20 mouse cellular contexts compared by ENCODE assay signal in genomic region chr14:101891903-101892448, GRCm38 (mm10).
DNase-seq lines count a peak whose midpoint lies in the region; ATAC-seq and TF ChIP-seq lines count a peak whose summit lies in the region.
"Had no signal": no experiment of that assay in that cellular context is flagged by ENCODE, and none has a peak within 500 bp of the region (broad histone marks: within the 10 kb centered on the region; RNA-seq: fewer than 3 reads in every experiment).

No protein-coding gene starts in this region.

- no peak overlapping the region for H3K4me3 ChIP-seq in heart, embryonic 15.5 days
- no peak overlapping the region for H3K4me3 ChIP-seq in heart, embryonic 10.5 days
- H3K4me3 ChIP-seq in limb, embryonic 12.5 days (replicated peaks) = no peak overlapping the region
- H3K4me3 ChIP-seq in limb, embryonic 10.5 days = no peak overlapping the region
- H3K4me3 ChIP-seq in intestine, postnatal 0 days (ENCODE audit: low read depth, low read length) = no peak overlapping the region
- no peak overlapping the region for H3K4me3 ChIP-seq in forebrain, embryonic 14.5 days (ENCODE audit: low read depth, low read length)
- no peak overlapping the region for H3K4me3 ChIP-seq in liver, postnatal 0 days (ENCODE audit: low read depth, low read length)
- H3K4me3 ChIP-seq: embryonic facial prominence, embryonic 12.5 days; heart, embryonic 13.5 days; liver, embryonic 15.5 days; megakaryocyte, embryonic 14.5 days; neural tube, embryonic 13.5 days had no signal

- H3K4me2 ChIP-seq in heart, embryonic 15.5 days = no peak overlapping the region
- H3K4me2 ChIP-seq in limb, embryonic 12.5 days = no peak overlapping the region
- no peak overlapping the region for H3K4me2 ChIP-seq in intestine, postnatal 0 days (replicated peaks; ENCODE audit: low read depth)
- H3K4me2 ChIP-seq in forebrain, embryonic 14.5 days (ENCODE audit: low read length) = no peak overlapping the region
- H3K4me2 ChIP-seq in liver, postnatal 0 days (ENCODE audit: low read depth, low read length) = no peak overlapping the region
- H3K4me2 ChIP-seq: embryonic facial prominence, embryonic 12.5 days; heart, embryonic 13.5 days; liver, embryonic 15.5 days; neural tube, embryonic 13.5 days had no signal

- no peak for ATAC-seq in heart, embryonic 15.5 days (replicated peaks; ENCODE audit: insufficient number of reproducible peaks, insufficient read depth, low FRiP score, low read depth)
- ATAC-seq in limb, embryonic 12.5 days (ENCODE audit: insufficient number of reproducible peaks, insufficient read depth, low FRiP score, low TSS enrichment, low read depth) = no peak
- ATAC-seq in intestine, postnatal 0 days = peak; percentile 53
- ATAC-seq in forebrain, embryonic 14.5 days = no peak
- ATAC-seq in liver, postnatal 0 days = no peak
- ATAC-seq: forebrain, embryonic 16.5 days had no signal

- TF ChIP-seq CTCF in intestine, postnatal 0 days (IDR thresholded peaks at IDR 0.05; ENCODE audit: low read depth) = no peak
- TF ChIP-seq CTCF in liver, postnatal 0 days (IDR thresholded peaks at IDR 0.05; ENCODE audit: low read depth) = no peak

- peaks cover 27% of the 10 kb centered on the region for H3K4me1 ChIP-seq in heart, embryonic 15.5 days (replicated peaks)
- peaks cover 14% of the 10 kb centered on the region for H3K4me1 ChIP-seq in heart, embryonic 10.5 days
- H3K4me1 ChIP-seq in limb, embryonic 12.5 days (replicated peaks) = peaks cover 5% of the 10 kb centered on the region; the same call in 1 of the 2 replicates
- 0 out of 2 replicates have a peak, but pooled peaks cover 4% of the 10 kb centered on the region for H3K4me1 ChIP-seq in limb, embryonic 10.5 days
- no peaks in the 10 kb centered on the region for H3K4me1 ChIP-seq in intestine, postnatal 0 days (replicated peaks; ENCODE audit: control insufficient read depth, insufficient read depth, low read length)
- no peaks in the 10 kb centered on the region for H3K4me1 ChIP-seq in forebrain, embryonic 14.5 days (ENCODE audit: control insufficient read depth, insufficient read depth, low read length)
- H3K4me1 ChIP-seq in liver, postnatal 0 days (ENCODE audit: insufficient read depth) = no peaks in the 10 kb centered on the region
- H3K4me1 ChIP-seq: liver, embryonic 15.5 days; megakaryocyte, embryonic 14.5 days; neural tube, embryonic 13.5 days had no signal

- no peak overlapping the region for H3K9ac ChIP-seq in heart, embryonic 15.5 days
- no peak overlapping the region for H3K9ac ChIP-seq in limb, embryonic 12.5 days (replicated peaks)
- no peak overlapping the region; the same call in 1 of the 2 replicates for H3K9ac ChIP-seq in intestine, postnatal 0 days (ENCODE audit: low read depth, low read length)
- no peak overlapping the region for H3K9ac ChIP-seq in forebrain, embryonic 14.5 days (ENCODE audit: low read length)
- H3K9ac ChIP-seq in liver, postnatal 0 days (replicated peaks) = no peak overlapping the region
- H3K9ac ChIP-seq: embryonic facial prominence, embryonic 12.5 days; heart, embryonic 13.5 days; liver, embryonic 15.5 days; neural tube, embryonic 13.5 days had no signal

- H3K27ac ChIP-seq in heart, embryonic 15.5 days = peak overlapping the region; percentile 22; the same call in 1 of the 2 replicates
- H3K27ac ChIP-seq in heart, embryonic 10.5 days = no peak overlapping the region
- H3K27ac ChIP-seq in limb, embryonic 12.5 days = peak overlapping the region; percentile 66
- H3K27ac ChIP-seq in limb, embryonic 10.5 days = no peak overlapping the region
- no peak overlapping the region for H3K27ac ChIP-seq in intestine, postnatal 0 days (ENCODE audit: low read depth, low read length)
- no peak overlapping the region for H3K27ac ChIP-seq in forebrain, embryonic 14.5 days (ENCODE audit: low read depth, low read length)
- no peak overlapping the region for H3K27ac ChIP-seq in liver, postnatal 0 days (ENCODE audit: low read depth)
- H3K27ac ChIP-seq: embryonic facial prominence, embryonic 12.5 days; heart, embryonic 13.5 days; liver, embryonic 15.5 days; neural tube, embryonic 13.5 days had no signal

- peaks cover 16% of the 10 kb centered on the region; the same call in 1 of the 2 replicates for H3K36me3 ChIP-seq in heart, embryonic 15.5 days
- peaks cover 41% of the 10 kb centered on the region for H3K36me3 ChIP-seq in heart, embryonic 10.5 days
- H3K36me3 ChIP-seq in limb, embryonic 12.5 days = no peaks in the 10 kb centered on the region
- no peaks in the 10 kb centered on the region for H3K36me3 ChIP-seq in limb, embryonic 10.5 days
- peaks cover 5% of the 10 kb centered on the region; the same call in 1 of the 2 replicates for H3K36me3 ChIP-seq in intestine, postnatal 0 days (ENCODE audit: control insufficient read depth, insufficient read depth)
- no peaks in the 10 kb centered on the region for H3K36me3 ChIP-seq in forebrain, embryonic 14.5 days (ENCODE audit: control insufficient read depth, insufficient read depth, low read length)
- H3K36me3 ChIP-seq in liver, postnatal 0 days (replicated peaks; ENCODE audit: insufficient read depth, low read length) = no peaks in the 10 kb centered on the region
- H3K36me3 ChIP-seq: embryonic facial prominence, embryonic 12.5 days; liver, embryonic 15.5 days; neural tube, embryonic 13.5 days had no signal

- DNase-seq in heart, embryonic 10.5 days (ENCODE audit: low spot score) = no peak
- no peak for DNase-seq in limb, embryonic 10.5 days (ENCODE audit: low spot score)
- DNase-seq in forebrain, embryonic 14.5 days (ENCODE audit: low spot score) = no peak
- DNase-seq in liver, postnatal 0 days = no peak
- DNase-seq: cerebellum, adult 9-11 months; kidney, postnatal 14 days; layer of hippocampus, adult 9-11 months; lung, postnatal 10 days; midbrain, embryonic 14.5 days; right cerebral cortex, adult 18-20 months; thymus, adult 2 months had no signal

- 44% methylated on average over 10 of the region's 10 CpGs for WGBS in heart, embryonic 15.5 days
- 45% methylated on average over 10 of the region's 10 CpGs for WGBS in heart, embryonic 10.5 days
- WGBS in limb, embryonic 12.5 days = 86% methylated on average over 10 of the region's 10 CpGs
- WGBS in limb, embryonic 10.5 days = 84% methylated on average over 10 of the region's 10 CpGs
- 42% methylated on average over 10 of the region's 10 CpGs for WGBS in intestine, postnatal 0 days
- 89% methylated on average over 10 of the region's 10 CpGs for WGBS in forebrain, embryonic 14.5 days
- WGBS in liver, postnatal 0 days (ENCODE audit: insufficient replicate concordance) = 67% methylated on average over 10 of the region's 10 CpGs

- H3K9me3 ChIP-seq in heart, embryonic 15.5 days (replicated peaks) = no peaks in the 10 kb centered on the region
- H3K9me3 ChIP-seq in heart, embryonic 10.5 days = no peaks in the 10 kb centered on the region
- H3K9me3 ChIP-seq in limb, embryonic 12.5 days = no peaks in the 10 kb centered on the region
- H3K9me3 ChIP-seq in limb, embryonic 10.5 days (replicated peaks) = no peaks in the 10 kb centered on the region
- no peaks in the 10 kb centered on the region for H3K9me3 ChIP-seq in intestine, postnatal 0 days (ENCODE audit: control insufficient read depth)
- no peaks in the 10 kb centered on the region for H3K9me3 ChIP-seq in forebrain, embryonic 14.5 days (replicated peaks; ENCODE audit: control insufficient read depth, low read length)
- no peaks in the 10 kb centered on the region for H3K9me3 ChIP-seq in liver, postnatal 0 days (ENCODE audit: low read length)
- H3K9me3 ChIP-seq: embryonic facial prominence, embryonic 12.5 days; heart, embryonic 13.5 days; liver, embryonic 15.5 days; neural tube, embryonic 13.5 days had no signal

- TF ChIP-seq EP300 in liver, postnatal 0 days (IDR thresholded peaks at IDR 0.05; ENCODE audit: low read depth) = no peak

- no peaks in the 10 kb centered on the region for H3K27me3 ChIP-seq in heart, embryonic 15.5 days
- H3K27me3 ChIP-seq in heart, embryonic 10.5 days (ENCODE audit: insufficient read depth, poor library complexity, severe bottlenecking) = no peaks in the 10 kb centered on the region
- no peaks in the 10 kb centered on the region for H3K27me3 ChIP-seq in limb, embryonic 12.5 days
- H3K27me3 ChIP-seq in limb, embryonic 10.5 days (ENCODE audit: low read depth, poor library complexity, severe bottlenecking) = no peaks in the 10 kb centered on the region
- no peaks in the 10 kb centered on the region for H3K27me3 ChIP-seq in intestine, postnatal 0 days (replicated peaks; ENCODE audit: control insufficient read depth, insufficient read depth, low read length)
- no peaks in the 10 kb centered on the region for H3K27me3 ChIP-seq in forebrain, embryonic 14.5 days (replicated peaks; ENCODE audit: control insufficient read depth, insufficient read depth, low read length)
- H3K27me3 ChIP-seq in liver, postnatal 0 days (ENCODE audit: insufficient read depth, low read length) = no peaks in the 10 kb centered on the region
- H3K27me3 ChIP-seq: embryonic facial prominence, embryonic 12.5 days; heart, embryonic 13.5 days; liver, embryonic 15.5 days; megakaryocyte, embryonic 14.5 days; neural tube, embryonic 13.5 days had no signal

Comparison
In these comparisons a context has a peak if more than half of its experiments do, and no peak if none do; other contexts are left out.
1. H3K27ac ChIP-seq: peak in heart, embryonic 15.5 days (single experiment) and limb, embryonic 12.5 days (single experiment); none in heart, embryonic 10.5 days (single experiment), limb, embryonic 10.5 days (single experiment), intestine, postnatal 0 days (single experiment), forebrain, embryonic 14.5 days (single experiment) and liver, postnatal 0 days (single experiment).